Mouse (Mus musculus): ENCODE measurements around the gene Llgl2.
"Not testable (repeated sequence)": the region's sequence is repeated elsewhere in the genome, so short reads cannot be mapped to it uniquely, and the experiment has no call there.

Gene Llgl2

DNA sequence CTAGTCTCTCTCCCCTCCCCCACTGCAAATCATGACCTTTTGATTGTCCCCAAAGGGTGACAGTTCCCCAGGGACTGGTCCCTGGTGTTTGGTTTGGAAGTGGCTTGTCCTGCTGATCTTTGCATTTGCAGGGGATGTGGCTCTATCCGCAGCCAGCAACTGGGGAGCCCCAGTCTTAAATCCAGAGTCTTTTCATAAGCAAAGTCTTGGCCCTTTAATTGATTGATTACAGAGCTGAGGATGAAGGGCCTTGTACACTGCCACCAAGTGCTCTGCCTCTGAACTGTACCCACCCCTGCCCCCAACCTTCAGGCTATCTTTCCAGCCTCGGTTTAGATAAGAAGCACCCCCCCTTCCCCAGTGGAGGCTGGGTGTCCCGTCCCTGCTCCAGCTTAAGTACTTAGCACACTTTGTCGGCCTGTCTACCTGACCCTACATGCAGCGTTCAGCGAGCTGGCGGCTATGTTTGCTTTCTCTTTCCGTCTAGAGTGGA is 9.2 kb downstream of the Llgl2 start:
- no peak for DNase-seq (ENCODE audit: low read depth, low spot score)

DNA sequence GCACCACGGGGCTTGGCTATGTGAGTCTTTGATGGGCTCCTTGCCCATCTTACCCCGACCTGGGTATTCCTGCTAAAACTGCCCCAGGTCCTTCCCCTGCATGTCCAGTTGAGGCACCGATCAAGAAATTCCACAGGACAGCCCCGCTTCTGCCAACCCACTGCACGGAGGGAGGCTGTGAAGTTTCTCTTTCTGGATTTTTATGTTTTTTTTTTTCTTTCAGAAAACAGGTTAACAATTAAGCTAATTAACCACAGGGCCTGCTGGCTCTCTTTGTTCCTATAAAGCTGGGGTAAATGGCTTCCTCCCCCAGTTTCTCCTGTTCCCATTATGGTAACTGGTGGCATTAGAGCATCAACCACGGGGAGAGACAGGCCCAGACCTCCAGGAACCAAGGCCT is 10.2 kb downstream of the Llgl2 start:
- no peak for DNase-seq (ENCODE audit: low read depth, low spot score)

DNA sequence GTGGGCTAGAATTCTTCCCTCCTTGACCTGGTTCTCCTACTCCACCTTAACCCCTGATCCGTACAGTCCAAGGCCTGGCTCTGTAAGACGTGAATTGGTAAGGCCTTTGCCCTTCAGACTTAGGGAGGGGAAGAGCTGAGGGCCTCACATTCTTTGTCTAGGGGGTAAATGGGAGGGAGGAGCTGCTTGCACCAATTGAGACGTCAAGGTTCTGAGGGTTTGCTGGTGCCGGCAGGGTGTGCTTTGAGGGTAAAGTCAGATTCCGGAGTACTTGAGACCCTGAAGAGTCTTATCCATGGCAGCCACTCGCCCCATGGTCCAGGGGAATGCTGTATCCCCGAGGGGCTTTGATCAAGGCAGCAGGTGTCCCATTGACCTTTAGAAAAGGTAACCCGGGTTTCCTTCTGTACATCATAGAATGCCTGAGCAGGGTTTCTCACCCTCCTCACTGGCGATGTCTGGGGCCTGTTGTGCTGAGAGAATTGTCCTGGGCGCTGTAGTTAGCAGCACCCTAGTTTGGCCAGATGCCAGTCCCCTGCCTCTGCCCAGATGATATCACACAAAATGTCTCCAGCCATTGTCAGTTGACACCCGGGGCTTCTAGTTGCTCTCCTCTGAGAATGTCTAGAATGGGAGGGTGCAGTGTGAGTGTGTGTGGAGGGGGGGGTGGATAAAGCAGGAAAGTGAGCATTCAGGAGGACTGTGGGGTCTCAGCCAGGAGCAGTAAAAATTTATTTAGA is 13.0 kb downstream of the Llgl2 start:
- DNase-seq (ENCODE audit: low read depth, low spot score): no peak

- no peak for DNase-seq (ENCODE audit: low read depth, low spot score)
Observed at GRCm38 (mm10) chr11:115837606-115838345, 13.9 kb downstream of the Llgl2 start.

DNA sequence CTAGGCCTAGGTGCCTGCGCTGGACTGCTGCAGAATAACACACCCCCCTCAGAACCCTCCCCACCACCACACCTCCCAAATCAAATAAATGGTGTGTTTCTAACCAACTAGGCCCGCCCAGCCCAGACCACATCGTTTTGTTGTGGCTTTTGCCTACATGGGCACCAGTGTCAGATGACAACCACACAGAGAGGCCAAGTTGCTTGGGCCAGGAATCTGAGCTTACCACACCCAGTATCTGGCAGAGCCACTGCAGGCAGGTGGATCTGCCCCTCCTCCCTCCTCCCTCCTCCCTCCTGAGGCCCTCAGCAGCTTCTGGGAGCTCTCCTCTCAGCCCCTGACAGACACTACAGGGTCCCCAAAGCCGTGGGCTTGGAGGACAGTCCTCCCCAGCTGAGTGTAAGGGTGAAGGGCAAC is 15.1 kb downstream of the Llgl2 start:
- no peak for DNase-seq (ENCODE audit: low read depth, low spot score)

DNA sequence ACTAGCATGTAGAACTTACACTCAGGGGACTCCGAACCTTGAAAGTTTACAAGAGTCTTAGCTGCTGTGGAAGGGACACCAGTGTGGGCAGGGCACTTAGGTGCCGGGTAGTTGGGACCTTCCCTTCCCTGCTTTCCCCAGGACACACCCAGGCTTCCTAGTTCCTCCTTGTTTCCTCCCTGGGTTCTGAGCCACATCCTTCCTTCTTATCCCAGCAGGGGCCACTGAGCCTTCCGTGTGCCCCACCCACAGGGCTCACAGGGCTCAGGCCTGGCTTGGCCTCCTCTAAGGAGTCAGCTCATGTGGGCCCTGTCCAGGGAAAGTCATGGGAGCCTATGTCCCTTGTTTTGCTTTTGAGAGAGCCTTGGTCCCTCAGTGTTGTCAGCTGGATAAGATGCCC is 15.9 kb downstream of the Llgl2 start:
- DNase-seq (ENCODE audit: low read depth, low spot score): no peak

DNA sequence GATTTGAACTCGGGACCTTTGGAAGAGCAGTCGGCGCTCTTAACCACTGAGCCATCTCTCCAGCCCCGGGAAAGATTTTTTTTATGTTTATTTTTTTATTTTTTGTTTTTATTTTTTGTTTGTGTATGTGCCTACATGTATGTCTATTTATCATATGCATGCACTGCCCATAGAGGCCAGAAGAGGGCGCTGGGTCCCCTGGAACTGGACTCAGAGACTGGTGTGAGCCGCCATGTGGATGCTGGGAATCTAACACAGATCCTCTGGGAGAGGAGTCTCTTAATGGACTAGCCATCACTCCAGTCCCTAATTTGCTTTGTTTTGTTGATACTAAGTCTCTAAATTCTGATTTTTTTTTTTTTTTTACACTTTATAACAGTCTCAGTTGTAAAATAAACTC is 17.2 kb downstream of the Llgl2 start:
- DNase-seq (ENCODE audit: low read depth, low spot score): no peak

GRCm38 (mm10) chr11:115841961-115842550 is 18.2 kb downstream of the Llgl2 start:
- no peak for DNase-seq (ENCODE audit: low read depth, low spot score)

DNA sequence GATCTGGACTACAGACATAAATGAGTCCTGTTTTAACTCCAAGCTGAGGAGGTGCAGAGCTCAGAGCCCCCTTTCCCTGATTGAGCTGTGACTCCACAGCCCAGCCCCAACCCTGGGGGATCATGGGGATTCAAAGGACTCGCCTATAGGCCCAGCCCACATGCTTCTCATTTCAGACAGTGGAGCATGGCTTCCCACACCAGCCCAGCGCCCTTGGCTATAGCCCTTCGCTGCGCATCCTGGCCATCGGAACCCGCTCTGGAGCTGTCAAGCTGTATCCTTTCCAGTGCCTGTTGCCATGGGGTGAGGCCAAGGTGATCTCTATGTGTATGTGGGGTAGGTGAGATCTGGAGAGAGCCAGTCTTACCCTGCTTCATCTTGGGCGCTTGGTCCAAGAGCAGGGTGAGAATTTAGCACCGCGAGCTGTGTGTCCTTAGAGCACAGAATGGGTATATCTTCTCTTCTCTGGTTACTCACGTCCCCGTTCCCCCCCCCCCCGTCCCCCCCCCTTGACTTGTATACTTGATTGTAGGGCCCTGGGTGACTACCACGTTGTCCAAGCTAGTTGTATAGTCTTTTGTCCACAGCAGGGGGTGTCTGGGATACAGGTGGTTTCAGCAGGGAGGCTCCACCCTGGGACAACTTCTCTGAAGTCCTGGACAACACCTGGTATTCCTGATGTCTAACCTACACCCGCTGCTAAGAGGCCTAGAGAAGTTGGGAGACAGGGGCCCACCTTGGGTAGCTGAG is 19.5 kb downstream of the Llgl2 start:
- no peak for DNase-seq (ENCODE audit: low read depth, low spot score)

GRCm38 (mm10) chr11:115843891-115844239 is 20.0 kb downstream of the Llgl2 start:
- no peak for DNase-seq (ENCODE audit: low read depth, low spot score)

DNA sequence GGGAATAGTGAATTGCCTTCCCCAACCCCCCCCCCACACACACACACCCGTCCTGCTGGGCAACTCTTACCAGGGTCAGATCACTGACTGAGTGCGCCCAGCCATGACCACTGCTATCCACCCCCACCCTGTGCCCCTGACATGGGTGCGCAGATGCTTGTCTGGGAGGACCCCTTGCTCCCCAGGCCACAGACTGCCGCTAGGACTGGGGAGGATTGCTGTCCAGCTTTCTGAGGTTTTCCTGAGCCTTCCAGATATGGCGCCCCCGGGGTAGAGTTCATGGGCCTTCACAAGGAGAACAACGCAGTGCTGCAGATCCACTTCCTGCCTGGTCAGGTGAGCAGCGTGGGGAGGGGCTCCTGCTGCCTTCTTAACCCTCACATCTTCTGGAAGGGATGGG is 20.4 kb downstream of the Llgl2 start:
- DNase-seq (ENCODE audit: low read depth, low spot score): no peak

DNA sequence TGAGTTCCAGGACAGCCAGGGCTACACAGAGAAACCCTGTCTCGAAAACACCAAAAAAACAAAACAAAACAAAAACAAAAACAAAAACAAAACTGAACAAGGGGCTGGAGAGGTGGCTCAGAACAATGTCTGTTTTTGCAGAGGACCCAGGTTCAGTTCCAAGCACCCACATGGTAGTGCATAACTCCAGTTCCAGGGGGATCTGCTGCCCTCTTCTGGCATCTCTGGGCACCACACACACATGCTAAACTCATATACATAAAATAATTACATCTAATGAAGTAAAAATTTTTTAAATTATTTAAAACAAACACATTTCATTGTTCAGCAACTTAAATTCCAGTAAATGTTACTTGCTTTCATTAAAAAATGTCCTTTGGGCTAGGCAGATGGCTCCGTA is 22.0 kb downstream of the Llgl2 start:
- no peak for DNase-seq (ENCODE audit: low read depth, low spot score)

- DNase-seq (ENCODE audit: low read depth, low spot score): no peak
Observed at GRCm38 (mm10) chr11:115854674-115855073, 30.8 kb downstream of the Llgl2 start.

GRCm38 (mm10) chr11:115857146-115857545 is 33.3 kb downstream of the Llgl2 start:
- DNase-seq (ENCODE audit: low read depth, low spot score): not testable (repeated sequence)

DNA sequence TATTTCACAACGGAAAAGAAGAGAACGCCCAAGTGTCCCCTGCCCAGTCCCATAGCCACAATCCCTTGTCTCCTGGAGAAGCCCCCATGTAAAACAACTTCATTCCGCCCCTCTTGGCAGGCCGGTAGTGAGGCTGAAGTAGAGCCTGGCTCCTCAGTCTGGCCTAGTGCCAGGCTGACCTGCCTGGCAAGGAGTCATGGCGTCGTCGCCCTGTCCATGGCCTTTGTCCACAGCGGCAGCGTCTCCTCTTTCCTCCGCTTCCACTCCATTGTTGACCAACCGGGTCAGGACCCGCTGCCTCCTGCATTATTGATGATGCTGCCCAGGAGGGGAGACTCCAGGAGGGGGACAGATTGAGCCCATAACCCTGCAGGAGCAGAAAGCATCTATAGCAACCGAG is 34.1 kb downstream of the Llgl2 start:
- DNase-seq (ENCODE audit: low read depth, low spot score): no peak

DNA sequence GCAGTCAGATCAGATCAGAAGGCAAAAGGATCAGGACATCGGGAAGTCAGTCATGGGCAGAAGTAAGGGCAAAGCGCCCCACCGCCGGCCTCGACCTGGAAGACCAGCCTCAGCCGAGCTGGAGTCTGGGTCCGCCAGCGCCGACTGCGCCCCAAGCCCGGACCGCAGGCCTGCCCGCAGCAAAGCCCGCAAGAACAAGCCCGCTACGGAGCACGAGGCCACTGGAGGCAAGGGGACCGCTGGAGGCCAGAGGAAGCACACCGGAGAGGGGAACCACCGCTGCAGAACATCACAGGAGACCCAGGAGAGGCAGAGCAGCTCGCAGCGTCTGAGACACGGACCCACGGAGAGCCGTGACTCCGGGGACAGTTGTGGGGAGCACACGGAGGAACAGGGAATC is 34.5 kb downstream of the Llgl2 start, which contains the start of gene Myo15b:
Gene Myo15b, plus strand, starts transcription at position 53 of the 400 bp plus-strand sequence.
- no peak for DNase-seq (ENCODE audit: low read depth, low spot score)

DNA sequence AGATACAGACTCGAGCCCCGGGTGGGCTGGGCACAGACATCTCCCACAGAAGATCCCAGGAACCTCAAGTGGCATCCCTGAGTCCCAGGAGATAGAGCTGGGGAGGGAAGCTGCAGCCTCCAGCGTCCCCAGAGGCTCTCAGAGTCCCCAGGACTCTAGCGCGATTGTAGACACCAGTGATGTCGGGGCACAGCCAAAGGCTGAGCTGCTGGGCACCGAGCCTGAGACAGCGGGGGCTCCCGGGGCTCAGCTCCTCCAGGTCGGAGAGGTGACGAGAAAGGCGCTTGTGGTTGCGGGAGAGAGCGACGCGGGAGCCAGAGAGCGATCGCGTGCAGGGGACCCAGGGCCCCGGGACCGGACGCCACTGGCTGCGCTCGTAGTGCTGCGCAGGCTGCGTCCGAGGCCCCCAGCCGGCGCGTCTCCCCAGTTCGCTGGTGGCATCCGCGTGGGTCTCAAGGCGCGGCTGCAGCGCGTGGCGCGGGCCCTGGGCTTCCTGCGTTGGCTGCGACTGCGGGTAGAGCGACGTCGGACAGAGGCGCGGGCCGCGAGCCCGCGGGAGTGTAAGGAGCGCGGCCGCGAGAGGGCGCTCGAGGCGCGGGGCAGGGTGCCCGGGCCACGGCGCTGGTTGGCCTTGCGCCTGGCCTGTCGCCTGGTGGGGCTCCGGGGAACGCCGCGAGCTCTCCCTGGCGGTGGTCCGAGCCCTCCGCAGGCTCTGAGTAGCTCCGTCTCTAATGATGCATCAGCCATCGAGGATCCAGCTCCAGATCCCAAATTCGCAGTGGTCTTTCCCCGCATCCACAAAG is 35.5 kb downstream of the Llgl2 start:
- DNase-seq (ENCODE audit: low read depth, low spot score): peak; percentile 89

GRCm38 (mm10) chr11:115863895-115864294 is 40.0 kb downstream of the Llgl2 start:
- no peak for DNase-seq (ENCODE audit: low read depth, low spot score)

DNA sequence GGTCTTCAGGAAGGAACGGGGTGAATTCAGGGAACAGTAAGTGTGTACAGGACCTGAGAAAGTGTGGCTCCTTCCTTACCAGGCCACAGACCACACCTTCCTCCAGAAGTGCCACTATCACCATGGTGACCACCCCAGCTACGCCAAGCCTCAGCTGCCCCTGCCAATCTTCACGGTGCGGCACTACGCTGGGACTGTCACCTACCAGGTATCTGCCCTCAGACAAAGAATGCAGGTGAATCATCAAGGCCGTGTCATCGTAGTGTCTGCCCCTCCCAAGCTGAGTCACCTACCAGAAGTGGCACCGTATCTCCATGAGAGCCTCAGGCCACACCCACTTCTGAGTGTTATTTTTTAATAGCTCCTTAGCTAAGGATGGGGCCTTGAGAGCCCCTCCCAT is 45.5 kb downstream of the Llgl2 start:
- DNase-seq (ENCODE audit: low read depth, low spot score): no peak

DNA sequence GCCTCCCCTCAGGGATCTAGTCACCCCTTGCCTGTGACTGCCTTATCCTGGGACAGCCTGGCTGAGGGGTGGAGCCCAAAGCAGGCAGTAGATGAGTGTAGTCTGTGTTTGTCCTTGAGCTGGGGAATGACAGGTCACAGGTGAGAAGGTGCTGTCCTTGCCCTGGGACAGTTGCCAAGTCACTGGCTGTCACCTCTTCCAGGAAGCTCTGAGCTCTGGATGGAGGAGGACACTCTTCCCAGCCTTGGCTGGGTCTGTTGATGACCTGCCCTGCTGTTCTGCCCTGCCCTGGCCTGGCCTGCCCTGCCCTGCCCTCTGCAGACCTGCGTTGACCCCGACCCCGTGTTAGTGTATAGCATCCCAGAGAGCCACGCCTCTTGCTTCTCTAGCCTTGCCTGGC is 48.6 kb downstream of the Llgl2 start:
- DNase-seq (ENCODE audit: low read depth, low spot score): no peak

- no peak for DNase-seq (ENCODE audit: low read depth, low spot score)
Observed at GRCm38 (mm10) chr11:115875935-115876334, 52.1 kb downstream of the Llgl2 start.

Data from forelimb bud, embryonic 11.5 days (tissue).